Mouse (Mus musculus): ENCODE results near the gene Psmc3. TPM values are rescaled to one million over a fixed set of nuclear protein-coding genes. Genes with fewer than 3 reads are reported as not detected.
A peak's percentile ranks its signal among the peaks of the same experiment; 100 is the strongest.

Gene Psmc3
- polyA plus RNA-seq, 1 experiment from 2014 or later, result 109 TPM

DNA sequence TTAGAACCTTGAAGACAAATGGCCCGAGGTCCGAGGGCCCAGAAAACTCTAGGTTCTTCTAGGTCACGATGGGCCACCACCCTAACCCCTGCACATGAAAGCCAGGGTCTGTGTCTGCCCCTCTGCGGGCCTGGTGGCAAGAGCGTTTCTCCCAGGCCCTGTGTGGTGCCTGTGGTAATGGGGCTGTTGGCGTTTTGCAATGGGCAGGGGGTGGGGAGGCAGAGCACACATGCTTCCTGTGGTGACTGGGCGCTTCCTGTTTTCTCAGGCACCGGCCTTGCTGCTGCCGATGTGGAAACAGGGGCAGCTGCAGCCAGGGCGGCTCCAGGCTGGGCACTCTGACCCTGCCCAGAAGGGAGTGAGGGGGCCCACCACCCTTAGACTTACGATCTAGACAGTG is 29.0 kb downstream of the Psmc3 start:
- H3K36me3 ChIP-seq (replicated peaks; ENCODE audit: insufficient read depth, low read length), result no peaks in the 10 kb centered on the region
- H3K4me3 ChIP-seq (ENCODE audit: low read depth, low read length), result peak overlapping the region; percentile 15; the same call in 1 of the 2 replicates
- TF ChIP-seq EP300 (IDR thresholded peaks at IDR 0.05; ENCODE audit: low read depth) (0 out of 2 replicates have a peak, but pooled peaks have one; percentile 46), CTCF (IDR thresholded peaks at IDR 0.05; ENCODE audit: low read depth) (no peak)
- no peaks in the 10 kb centered on the region for H3K9me3 ChIP-seq (ENCODE audit: low read length)
- 23% methylated on average over 11 of the region's 11 CpGs for WGBS (ENCODE audit: insufficient replicate concordance)
- peak; percentile 79 for ATAC-seq
- H3K4me2 ChIP-seq (ENCODE audit: low read depth, low read length), result peak overlapping the region; percentile 45
- peak; percentile 83 for DNase-seq
- peaks cover 21% of the 10 kb centered on the region for H3K4me1 ChIP-seq (ENCODE audit: insufficient read depth)
- H3K9ac ChIP-seq (replicated peaks), result peak overlapping the region; percentile 58
- peak overlapping the region; percentile 88 for H3K27ac ChIP-seq (ENCODE audit: low read depth)
- no peaks in the 10 kb centered on the region for H3K27me3 ChIP-seq (ENCODE audit: insufficient read depth, low read length)

DNA sequence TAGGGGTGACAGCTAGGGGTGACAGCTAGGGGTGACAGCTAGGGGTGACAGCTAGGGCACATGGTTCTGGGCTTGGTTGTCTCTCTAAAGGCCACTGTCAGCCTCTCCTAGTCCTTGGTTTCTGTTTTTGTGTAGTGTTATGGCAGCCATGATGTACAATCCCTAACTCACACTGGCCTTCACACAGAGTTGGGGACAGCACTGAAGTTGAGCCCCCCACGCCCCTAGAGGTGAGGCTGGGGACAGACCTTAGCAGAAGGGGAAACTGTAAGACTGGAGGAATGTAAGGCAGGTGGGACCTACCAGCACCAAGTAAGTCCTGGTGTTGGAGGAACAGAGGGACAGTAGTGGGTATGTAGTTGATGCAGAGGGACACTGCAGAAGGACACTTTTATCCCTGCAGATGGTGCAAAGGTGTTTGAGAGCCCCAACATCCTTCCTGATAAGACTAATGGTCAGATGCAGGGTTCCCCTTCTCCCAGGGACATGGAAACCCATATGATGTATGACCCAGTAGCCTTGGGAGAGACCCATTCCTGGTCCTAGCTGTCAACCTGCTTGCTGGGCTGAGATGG is 29.6 kb downstream of the Psmc3 start:
- H3K4me3 ChIP-seq (ENCODE audit: low read depth, low read length), result peak overlapping the region; percentile 15; the same call in 1 of the 2 replicates
- H3K27ac ChIP-seq (ENCODE audit: low read depth), result peak overlapping the region; percentile 88
- peaks cover 25% of the 10 kb centered on the region for H3K4me1 ChIP-seq (ENCODE audit: insufficient read depth)
- 29% methylated on average over 1 of the region's 1 CpGs for WGBS (ENCODE audit: insufficient replicate concordance)
- H3K4me2 ChIP-seq (ENCODE audit: low read depth, low read length), result peak overlapping the region; percentile 45
- no peaks in the 10 kb centered on the region for H3K27me3 ChIP-seq (ENCODE audit: insufficient read depth, low read length)
- no peaks in the 10 kb centered on the region for H3K9me3 ChIP-seq (ENCODE audit: low read length)
- peak overlapping the region; percentile 58 for H3K9ac ChIP-seq (replicated peaks)
- ATAC-seq (peak; percentile 14), DNase-seq (no peak)
- H3K36me3 ChIP-seq (replicated peaks; ENCODE audit: insufficient read depth, low read length), result no peaks in the 10 kb centered on the region
- TF ChIP-seq EP300 (IDR thresholded peaks at IDR 0.05; ENCODE audit: low read depth) (no peak), CTCF (IDR thresholded peaks at IDR 0.05; ENCODE audit: low read depth) (peak; percentile 15; the same call in 1 of the 2 replicates)

DNA sequence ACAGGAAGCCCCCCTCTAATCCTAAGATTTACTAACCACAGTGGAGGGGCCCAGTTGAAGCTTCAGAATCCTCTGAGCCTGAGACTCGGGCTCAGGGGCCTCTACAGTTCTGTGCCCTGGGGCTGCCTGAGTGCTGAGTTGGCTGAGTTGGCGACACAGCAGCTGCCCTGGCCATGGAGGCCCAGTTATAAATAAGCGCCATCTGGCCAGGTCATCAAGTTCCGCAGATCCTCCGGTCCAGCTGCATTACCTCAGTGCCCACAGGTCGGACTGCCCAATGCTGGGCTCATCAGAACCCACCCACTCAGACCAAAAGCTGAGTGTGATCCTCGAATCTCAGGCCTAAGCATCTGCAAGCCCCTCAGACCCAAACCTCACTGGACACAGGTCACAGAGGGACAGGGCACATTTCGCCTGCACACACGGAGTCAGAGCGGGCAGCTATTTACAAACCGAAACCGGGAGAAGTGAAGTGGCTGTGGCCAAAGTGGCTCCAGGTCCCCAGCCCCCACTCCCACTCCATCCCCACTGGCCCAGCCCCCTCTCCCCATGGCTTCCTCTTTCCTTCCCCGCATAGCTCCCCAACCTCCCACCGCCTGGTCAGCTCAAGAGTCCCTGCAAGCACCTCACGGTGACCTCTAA is 30.5 kb downstream of the Psmc3 start:
- Histone ChIP-seq H3K4me3 (ENCODE audit: low read depth, low read length) (peak overlapping the region; percentile 15; the same call in 1 of the 2 replicates), H3K4me2 (ENCODE audit: low read depth, low read length) (peak overlapping the region; percentile 45), H3K9ac (replicated peaks) (peak overlapping the region; percentile 12), H3K36me3 (replicated peaks; ENCODE audit: insufficient read depth, low read length) (no peaks in the 10 kb centered on the region), H3K27ac (ENCODE audit: low read depth) (peak overlapping the region; percentile 88), H3K4me1 (ENCODE audit: insufficient read depth) (peaks cover 17% of the 10 kb centered on the region), H3K27me3 (ENCODE audit: insufficient read depth, low read length) (no peaks in the 10 kb centered on the region), H3K9me3 (ENCODE audit: low read length) (no peaks in the 10 kb centered on the region)
- TF ChIP-seq CTCF (IDR thresholded peaks at IDR 0.05; ENCODE audit: low read depth) (no peak), EP300 (IDR thresholded peaks at IDR 0.05; ENCODE audit: low read depth) (no peak)
- WGBS (ENCODE audit: insufficient replicate concordance), result 56% methylated on average over 15 of the region's 15 CpGs
- DNase-seq, result no peak
- ATAC-seq, result peak; percentile 16

DNA sequence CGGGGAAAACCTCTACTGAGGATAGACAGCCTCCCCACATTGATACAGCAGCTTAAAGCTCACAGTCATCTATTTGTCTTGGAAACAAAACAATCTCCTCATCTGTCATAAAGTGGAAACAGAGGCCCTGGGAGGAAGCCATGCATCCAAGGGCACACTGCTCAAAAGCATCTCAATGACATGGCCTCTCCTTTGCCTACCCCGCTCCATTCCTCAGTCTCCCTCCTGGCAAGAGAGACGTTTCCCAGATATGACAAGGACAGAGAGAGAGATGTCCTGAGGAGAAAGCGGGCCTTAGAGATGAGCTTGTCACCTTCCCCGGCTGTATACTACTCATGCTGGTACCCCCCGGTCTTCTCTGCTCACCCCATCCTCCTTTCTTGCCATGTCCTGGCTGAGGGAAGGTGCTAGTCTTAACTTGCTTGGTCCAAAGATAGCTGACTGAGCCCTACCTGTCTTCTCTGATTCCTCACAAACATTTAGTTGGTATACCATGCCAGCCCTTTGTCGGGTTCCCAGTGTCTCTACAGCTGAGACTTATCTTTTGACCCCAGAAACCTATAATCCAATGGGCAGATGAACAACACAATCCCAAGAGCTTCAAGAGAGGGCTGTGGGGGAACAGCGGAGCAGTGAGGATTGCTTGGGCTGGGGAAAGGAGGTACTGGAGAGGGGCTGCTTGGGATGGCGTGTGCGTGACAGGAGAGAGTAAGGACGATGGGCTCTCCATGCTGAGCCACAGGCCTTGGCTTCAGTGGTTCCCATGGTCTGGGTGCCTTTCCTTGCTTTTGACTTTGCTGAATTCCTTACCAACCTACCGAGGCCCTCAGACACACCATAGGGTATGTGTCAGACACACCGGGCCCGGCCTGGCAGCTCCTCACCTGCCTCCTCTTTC is 31.9 kb downstream of the Psmc3 start:
- Histone ChIP-seq H3K27ac (ENCODE audit: low read depth) (peak overlapping the region; percentile 88), H3K9me3 (ENCODE audit: low read length) (no peaks in the 10 kb centered on the region), H3K4me2 (ENCODE audit: low read depth, low read length) (0 out of 2 replicates have a peak overlapping the region, but pooled peaks have one; percentile 26), H3K36me3 (replicated peaks; ENCODE audit: insufficient read depth, low read length) (0 out of 2 replicates have a peak, but pooled peaks cover 1% of the 10 kb centered on the region), H3K4me1 (ENCODE audit: insufficient read depth) (peaks cover 20% of the 10 kb centered on the region), H3K4me3 (ENCODE audit: low read depth, low read length) (no peak overlapping the region), H3K9ac (replicated peaks) (no peak overlapping the region), H3K27me3 (ENCODE audit: insufficient read depth, low read length) (no peaks in the 10 kb centered on the region)
- no peak for DNase-seq
- TF ChIP-seq CTCF (IDR thresholded peaks at IDR 0.05; ENCODE audit: low read depth), result no peak
- 78% methylated on average over 14 of the region's 14 CpGs for WGBS (ENCODE audit: insufficient replicate concordance)
- ATAC-seq, result no peak

DNA sequence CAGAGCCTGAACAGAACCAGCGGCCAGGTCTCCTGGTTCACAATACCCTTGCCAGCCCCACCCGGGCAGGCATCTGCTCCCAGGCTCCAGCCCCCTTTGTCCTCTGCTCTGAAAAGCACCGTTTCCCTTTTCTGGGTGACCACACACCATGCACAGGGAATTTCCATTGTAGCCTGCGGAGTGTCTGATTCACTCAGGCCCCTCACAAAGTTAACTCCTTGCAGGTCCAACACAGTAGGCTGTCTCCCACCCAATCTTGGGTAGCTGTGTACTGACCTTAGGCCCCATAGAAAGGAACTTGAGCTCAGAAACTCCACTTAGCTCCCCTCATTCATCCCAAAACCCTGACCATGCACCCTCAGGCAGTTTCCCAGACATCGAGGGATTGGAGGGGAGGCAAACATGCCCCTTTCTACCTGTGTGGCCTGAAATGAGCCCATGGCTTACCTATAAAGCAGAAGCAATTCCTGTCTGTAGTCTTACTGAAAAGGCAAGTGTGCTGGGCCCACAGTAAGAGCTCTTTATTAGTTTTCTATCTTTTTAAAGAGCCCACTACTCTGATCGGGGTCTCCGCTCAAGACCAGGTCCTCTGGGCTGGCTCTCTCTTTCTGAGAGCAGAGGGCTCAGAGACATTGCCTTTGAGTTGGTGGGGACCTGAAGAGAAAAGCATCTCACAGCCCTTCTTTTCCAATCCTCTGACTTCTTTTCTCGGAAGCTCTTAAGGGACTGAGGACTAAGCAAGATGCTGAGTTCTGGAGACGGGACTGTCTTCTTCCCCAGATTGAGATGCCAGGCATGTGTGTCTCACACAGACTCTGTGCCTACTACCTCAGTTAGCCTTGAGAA is 32.8 kb downstream of the Psmc3 start:
- Histone ChIP-seq H3K36me3 (replicated peaks; ENCODE audit: insufficient read depth, low read length) (0 out of 2 replicates have a peak, but pooled peaks cover 2% of the 10 kb centered on the region), H3K4me2 (ENCODE audit: low read depth, low read length) (peak overlapping the region; percentile 26; the same call in 1 of the 2 replicates), H3K27me3 (ENCODE audit: insufficient read depth, low read length) (no peaks in the 10 kb centered on the region), H3K9ac (replicated peaks) (no peak overlapping the region), H3K4me1 (ENCODE audit: insufficient read depth) (peaks cover 20% of the 10 kb centered on the region), H3K27ac (ENCODE audit: low read depth) (peak overlapping the region; percentile 88), H3K9me3 (ENCODE audit: low read length) (no peaks in the 10 kb centered on the region), H3K4me3 (ENCODE audit: low read depth, low read length) (no peak overlapping the region)
- 71% methylated on average over 9 of the region's 9 CpGs for WGBS (ENCODE audit: insufficient replicate concordance)
- DNase-seq, result no peak
- TF ChIP-seq EP300 (IDR thresholded peaks at IDR 0.05; ENCODE audit: low read depth), result no peak
- no peak for TF ChIP-seq CTCF (IDR thresholded peaks at IDR 0.05; ENCODE audit: low read depth)
- no peak for ATAC-seq
